Mouse (Mus musculus) olfactory bulb, adult 2 months (tissue): ENCODE results near the gene Limch1. TPM values are rescaled to one million over a fixed set of nuclear protein-coding genes. Genes with fewer than 3 reads are reported as not detected.

Source experiments
- H3K27ac ChIP-seq: fragments of 200-500 bp; 2 replicates; pipeline ENCODE4 v1.5.1; 2012; ENCODE audit warnings: low read depth, low read length; ENCODE audit not compliant: insufficient read depth
- H3K4me1 ChIP-seq: fragments of 200-500 bp; 2 replicates; pipeline ENCODE4 v1.6.1; 2012; ENCODE audit warnings: low read length; ENCODE audit not compliant: control insufficient read depth, insufficient read depth
- H3K4me3 ChIP-seq: fragments of 200-500 bp; 2 replicates; pipeline ENCODE4 v1.5.1; 2012; ENCODE audit warnings: mild to moderate bottlenecking, low read depth, low read length, moderate library complexity; ENCODE audit not compliant: insufficient read depth
- CTCF ChIP-seq: fragments of 200-500 bp; IDR thresholded peaks from 2 replicates; pipeline ENCODE4 v1.5.1; 2012; ENCODE audit warnings: low read depth, mild to moderate bottlenecking, low read length, moderate library complexity; ENCODE audit not compliant: insufficient read depth
- POLR2A ChIP-seq: fragments of 200-500 bp; IDR thresholded peaks from 2 replicates; pipeline ENCODE4 v1.6.1; 2012; ENCODE audit warnings: mild to moderate bottlenecking, low read depth, low read length, moderate library complexity; ENCODE audit not compliant: insufficient read depth
- WGBS: fragments of 180-500 bp; shearing (Covaris S2); methylation state at CpG from one replicate; pipeline ENCODE4 v1.1.7; 2018; 5-methylcytosine and 5-hydroxymethylcytosine counted together
- polyA plus RNA-seq: library from polyadenylated mRNA; stranded (reverse); fragments of >200 nt; gene quantifications from 2 replicates; pipeline ENCODE4 v1.2.4, GENCODE M21; 2012; ENCODE audit warnings: low replicate concordance; ENCODE audit not compliant: missing spikeins, insufficient read depth, insufficient read length

Gene Limch1
- polyA plus RNA-seq, 1 experiment: not detected

DNA sequence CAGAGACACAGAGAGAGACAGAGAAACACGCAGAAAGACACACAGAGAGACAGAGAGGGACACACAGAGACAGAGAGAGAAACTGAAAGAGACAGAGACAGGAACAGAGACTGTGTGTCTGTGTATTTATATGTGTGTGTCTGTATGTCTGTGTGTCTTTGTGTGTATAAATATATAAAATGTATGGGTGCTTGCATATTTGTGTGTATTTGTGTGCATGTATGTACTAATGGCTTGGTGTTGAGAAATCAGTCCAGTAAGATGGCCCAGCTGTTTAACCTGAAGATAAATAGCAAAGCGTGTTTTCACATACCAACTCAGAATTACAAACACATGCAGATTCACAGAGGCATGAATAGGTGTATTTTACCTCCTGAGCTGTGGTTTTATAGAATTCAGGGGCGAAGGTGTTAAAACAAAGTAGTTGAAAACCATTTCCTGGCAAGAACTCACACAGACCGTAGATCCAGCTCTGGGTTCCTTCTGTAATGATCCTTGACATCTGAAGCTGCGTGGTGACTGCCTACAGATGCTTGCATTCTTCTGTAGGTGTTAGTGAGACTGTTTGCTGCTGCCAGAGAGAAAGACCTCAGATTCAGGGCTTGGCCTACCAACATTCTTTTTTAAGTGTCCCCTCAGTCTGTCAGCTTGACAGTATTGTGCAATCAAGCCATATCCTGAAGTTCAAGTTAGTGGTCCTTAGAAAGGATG, 140.9 kb downstream of the Limch1 start:
- Histone ChIP-seq H3K4me1 (peaks cover 6% of the 10 kb centered on the region), H3K4me3 (no peak overlapping the region), H3K27ac (no peak overlapping the region)
- 80% methylated on average over 5 of the region's 5 CpGs for WGBS
- TF ChIP-seq CTCF: no peak
- TF ChIP-seq POLR2A: no peak

DNA sequence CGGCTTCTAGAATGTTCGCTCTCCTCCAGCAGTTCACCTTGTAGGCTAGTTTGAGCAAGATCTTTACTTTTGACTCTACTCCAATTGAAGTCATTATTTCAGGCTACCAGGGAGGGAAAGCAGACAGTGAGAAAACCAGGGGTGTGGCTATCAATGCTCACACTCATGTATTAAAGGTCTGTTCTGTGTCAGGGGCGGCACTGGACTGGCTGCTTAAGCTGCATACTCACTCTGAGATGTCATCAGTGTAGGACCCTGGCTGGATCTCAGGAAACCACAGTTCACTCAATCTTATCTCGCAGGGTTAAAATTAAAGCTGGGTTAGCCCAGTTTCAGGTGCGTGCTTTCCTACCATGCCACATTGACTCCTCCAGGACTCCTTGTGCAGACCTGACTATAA, 142.4 kb downstream of the Limch1 start:
- 98% methylated on average over 5 of the region's 5 CpGs for WGBS
- Histone ChIP-seq H3K4me3 (no peak overlapping the region), H3K4me1 (peaks cover 6% of the 10 kb centered on the region), H3K27ac (no peak overlapping the region)
- TF ChIP-seq POLR2A (no peak), CTCF (no peak)

DNA sequence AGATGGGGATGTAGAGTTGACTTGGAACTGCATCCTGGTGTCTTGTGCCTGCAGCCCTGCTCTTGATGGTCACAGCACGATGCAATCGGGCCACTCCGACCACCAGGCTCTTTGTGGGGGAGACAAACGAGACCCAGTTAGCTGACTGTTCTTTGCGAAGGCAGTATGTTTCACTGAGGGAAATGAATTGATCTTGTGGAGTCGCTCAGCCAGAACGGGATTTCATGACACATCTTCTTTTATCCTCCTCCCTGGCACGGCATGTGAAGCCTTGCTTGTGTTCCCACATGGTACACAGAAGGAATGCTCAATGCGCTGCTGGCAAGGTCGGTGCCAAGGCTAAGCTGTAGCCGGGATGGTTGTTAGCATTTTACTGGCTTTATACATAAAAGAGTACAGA, 143.7 kb downstream of the Limch1 start:
- 26% methylated on average over 11 of the region's 11 CpGs for WGBS
- H3K4me3 ChIP-seq: no peak overlapping the region

DNA sequence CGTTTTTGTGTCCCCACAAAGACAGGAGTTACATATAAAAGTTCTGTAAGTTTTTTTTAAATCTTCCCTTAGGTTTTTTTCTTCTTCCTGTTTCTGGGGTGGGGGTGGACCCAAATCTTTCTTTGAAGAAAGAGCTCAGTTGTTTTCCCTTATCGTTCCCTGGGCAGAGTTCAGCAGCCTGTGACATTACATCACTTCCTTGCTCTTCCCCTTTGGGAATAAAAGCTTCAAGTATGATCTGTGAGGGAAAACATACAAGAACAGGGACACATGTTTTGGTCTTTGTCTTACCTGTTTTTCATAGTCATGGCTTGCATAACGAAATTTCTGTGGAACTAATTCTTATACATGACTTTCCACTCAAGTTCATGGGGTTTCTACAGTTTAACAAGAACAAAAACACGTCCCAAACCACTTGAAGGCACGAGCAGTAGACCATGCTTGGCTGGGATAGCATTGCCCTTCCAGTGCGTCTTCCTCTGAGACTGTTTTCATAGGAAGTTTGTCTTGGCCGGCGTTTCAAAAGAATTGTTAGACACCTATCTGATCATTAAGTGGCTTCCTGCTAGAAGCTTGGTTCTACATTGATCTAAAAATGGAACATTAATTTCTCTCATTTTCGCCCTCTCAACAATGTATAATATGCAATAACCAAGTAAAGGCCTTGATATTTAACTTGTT, 150.0 kb downstream of the Limch1 start:
- Histone ChIP-seq H3K4me3 (no peak overlapping the region), H3K27ac (no peak overlapping the region), H3K4me1 (peaks cover 6% of the 10 kb centered on the region)
- TF ChIP-seq POLR2A: no peak
- no peak for TF ChIP-seq CTCF
- 85% methylated on average over 9 of the region's 9 CpGs for WGBS

More for the DNA sequence above, 143.7 kb downstream of the Limch1 start:
- Histone ChIP-seq H3K4me1 (peaks cover 4% of the 10 kb centered on the region), H3K27ac (no peak overlapping the region)
- no peak for TF ChIP-seq CTCF
- TF ChIP-seq POLR2A: no peak

DNA sequence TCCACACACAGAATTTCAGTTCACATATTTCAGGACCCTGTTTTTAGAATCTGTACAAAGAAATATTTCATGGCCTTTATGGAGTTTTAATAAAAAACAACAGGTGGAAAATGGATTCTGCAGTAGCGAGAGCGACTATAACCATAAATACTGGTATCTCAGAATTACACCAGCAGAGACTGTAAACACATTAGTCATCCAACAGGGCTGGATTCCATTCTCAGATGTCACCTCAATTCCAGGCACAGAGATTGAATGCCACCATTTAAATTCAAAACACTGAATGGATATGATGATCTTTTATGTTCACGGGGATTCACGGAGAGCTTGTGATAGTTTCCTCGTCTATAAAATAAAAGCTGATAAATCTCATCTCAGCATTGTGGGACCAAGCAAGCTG, 152.0 kb downstream of the Limch1 start:
- TF ChIP-seq CTCF (no peak), POLR2A (no peak)
- no peak overlapping the region for H3K27ac ChIP-seq
- H3K4me3 ChIP-seq: no peak overlapping the region
- WGBS: 80% methylated on average over 5 of the region's 5 CpGs
- peaks cover 6% of the 10 kb centered on the region for H3K4me1 ChIP-seq

DNA sequence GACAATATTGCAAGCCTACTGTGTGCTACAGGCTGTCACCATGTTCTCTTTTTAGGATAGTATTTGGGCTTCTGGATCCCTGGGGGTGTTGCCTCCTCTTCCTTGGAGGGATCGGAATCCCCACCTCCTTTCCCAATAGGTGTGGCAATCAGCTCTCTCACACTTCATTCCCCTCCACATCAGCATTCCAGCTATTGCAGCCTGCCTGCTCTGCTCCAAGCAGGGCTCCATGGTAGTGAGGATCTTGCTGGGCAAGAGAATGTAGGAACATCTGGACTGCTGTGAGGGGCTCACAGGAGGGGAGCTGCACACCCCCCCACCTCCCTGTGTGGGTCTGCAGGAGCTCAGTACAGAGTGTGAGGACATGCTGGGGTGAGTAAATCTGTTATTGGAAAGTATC, 152.6 kb downstream of the Limch1 start:
- Histone ChIP-seq H3K27ac (no peak overlapping the region), H3K4me3 (no peak overlapping the region), H3K4me1 (peaks cover 6% of the 10 kb centered on the region)
- WGBS: 89% methylated on average over 1 of the region's 1 CpGs
- TF ChIP-seq POLR2A (no peak), CTCF (no peak)

DNA sequence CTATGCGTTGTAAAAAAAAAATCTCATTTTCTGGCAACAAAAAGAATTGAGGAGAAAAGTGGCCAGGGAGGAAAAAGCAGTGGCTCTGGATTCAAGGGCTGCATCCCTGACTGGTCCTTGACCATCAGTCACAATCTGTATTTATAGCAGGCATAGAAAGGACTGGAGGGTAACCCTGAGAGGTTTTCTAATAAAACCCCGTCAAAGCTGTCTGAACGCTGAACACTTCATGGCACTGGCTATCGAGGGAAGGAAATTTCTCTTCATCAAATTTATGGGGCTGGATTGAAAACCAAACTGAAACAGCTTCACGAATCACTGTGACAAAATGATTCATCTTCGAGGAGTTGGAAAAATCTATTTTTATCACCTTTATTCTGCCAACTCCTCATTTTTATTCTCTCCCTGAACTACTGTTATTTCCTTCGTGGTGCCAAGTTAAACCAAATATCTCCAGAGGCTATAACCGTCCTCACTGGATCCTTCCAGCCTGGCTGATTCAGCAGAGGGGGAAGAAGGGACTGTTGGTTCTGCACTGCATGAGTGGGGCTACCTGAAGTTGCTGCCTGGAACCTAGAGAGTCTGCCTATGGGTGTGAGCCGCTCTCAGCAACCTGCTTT, 153.3 kb downstream of the Limch1 start:
- no peak overlapping the region for H3K4me3 ChIP-seq
- H3K4me1 ChIP-seq: peaks cover 6% of the 10 kb centered on the region
- no peak overlapping the region for H3K27ac ChIP-seq
- WGBS: 53% methylated on average over 9 of the region's 9 CpGs
- TF ChIP-seq CTCF (no peak), POLR2A (no peak)

DNA sequence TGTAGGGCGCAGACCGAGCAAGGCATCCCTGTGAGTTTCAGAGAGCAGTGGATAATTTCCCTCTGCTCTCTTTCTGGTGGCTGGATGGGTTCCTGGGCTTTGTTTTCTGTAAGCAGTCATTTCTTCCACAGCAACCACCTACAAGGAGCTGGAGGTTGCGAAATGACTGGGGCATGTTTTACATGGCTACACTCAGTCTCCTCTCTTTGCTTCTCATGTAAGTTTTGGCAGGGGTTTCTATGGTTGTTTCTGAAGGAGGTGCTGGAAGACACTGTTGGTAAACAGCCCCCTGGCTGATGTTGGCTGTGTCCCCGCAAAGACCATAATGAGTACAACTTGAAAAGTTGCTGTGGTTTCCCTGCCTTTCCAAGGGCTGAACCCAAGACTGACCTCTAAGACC, 155.5 kb downstream of the Limch1 start:
- Histone ChIP-seq H3K4me1 (peaks cover 9% of the 10 kb centered on the region), H3K27ac (no peak overlapping the region), H3K4me3 (no peak overlapping the region)
- WGBS: 77% methylated on average over 4 of the region's 4 CpGs
- TF ChIP-seq POLR2A: no peak
- TF ChIP-seq CTCF: no peak

DNA sequence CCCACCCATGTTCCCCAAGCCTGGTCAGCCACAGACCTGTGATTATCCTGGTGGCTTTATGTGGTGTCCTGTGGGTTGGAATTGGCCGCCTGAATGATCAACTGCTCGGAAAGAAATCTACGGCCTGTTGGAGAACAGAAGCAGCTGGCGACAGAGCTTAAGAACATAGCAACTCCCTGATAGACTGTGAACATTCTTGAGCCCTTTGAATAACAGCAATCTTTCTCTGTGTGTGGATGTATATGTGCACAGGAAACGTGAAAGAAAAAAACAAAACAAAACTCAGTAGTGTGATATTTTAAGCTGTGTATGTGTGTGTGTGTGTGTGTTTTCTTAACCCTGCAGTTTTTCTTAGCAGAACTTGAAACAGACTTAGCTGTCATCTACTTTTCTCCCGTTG, 159.2 kb downstream of the Limch1 start:
- H3K27ac ChIP-seq: no peak overlapping the region
- WGBS: 56% methylated on average over 6 of the region's 6 CpGs
- no peak for TF ChIP-seq CTCF
- no peak for TF ChIP-seq POLR2A
- H3K4me1 ChIP-seq: peaks cover 8% of the 10 kb centered on the region
- H3K4me3 ChIP-seq: no peak overlapping the region
